Mouse (Mus musculus): ENCODE measurements around the gene Rreb1. TPM values are rescaled to one million over a fixed set of nuclear protein-coding genes. Genes with fewer than 3 reads are reported as not detected.

Rreb1 gene
- polyA plus RNA-seq, 1 experiment from 2014 or later = 2.6 TPM

DNA sequence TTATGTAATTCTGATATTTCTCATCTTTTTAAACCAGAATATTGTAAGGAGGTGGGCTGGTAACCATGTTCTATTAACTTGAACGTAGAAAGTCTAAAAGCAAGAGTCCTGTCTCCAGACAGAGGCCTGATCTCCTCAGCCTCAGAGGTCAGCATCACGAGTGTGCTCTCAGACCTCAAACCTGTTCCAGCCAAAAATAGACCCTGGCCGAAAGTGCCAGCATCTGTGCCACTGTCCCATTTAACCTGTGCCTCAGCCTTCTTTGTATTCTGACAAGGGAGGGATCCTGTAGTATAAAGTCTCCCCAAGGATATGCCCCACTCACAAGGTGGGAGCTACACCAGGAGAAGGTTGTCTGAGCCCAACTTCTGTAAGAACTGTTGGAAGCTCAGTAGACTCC, 148.2 kb downstream of the Rreb1 start:
- ATAC-seq = no peak

DNA sequence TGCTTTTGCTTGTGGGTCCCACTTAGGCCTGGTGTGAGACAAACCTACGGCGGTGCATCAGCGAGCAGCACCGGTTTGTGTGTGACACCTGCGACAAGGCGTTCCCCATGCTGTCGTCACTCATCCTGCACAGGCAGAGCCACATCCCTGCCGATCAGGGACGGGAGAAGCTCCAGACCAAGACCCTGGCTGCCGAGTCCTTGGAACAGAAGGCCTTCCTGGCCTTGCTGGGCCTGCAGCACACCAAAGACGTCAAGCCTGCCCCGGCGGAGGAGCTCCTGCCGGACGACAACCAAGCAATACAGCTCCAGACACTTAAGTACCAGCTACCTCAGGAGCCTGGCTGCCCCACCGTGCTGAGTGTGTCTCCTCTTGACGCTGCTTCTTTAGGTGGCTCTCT, 151.3 kb downstream of the Rreb1 start:
- Histone ChIP-seq H3K4me3 (ENCODE audit: low read depth, low read length) (no peak overlapping the region), H3K27ac (ENCODE audit: low read length) (no peak overlapping the region), H3K4me2 (ENCODE audit: low read length) (no peak overlapping the region), H3K36me3 (ENCODE audit: control insufficient read depth, insufficient read depth, low read length) (no peaks in the 10 kb centered on the region), H3K27me3 (ENCODE audit: control insufficient read depth, insufficient read depth, low read depth, low read length) (no peaks in the 10 kb centered on the region), H3K9me3 (replicated peaks; ENCODE audit: control insufficient read depth, low read length, poor library complexity, severe bottlenecking) (no peaks in the 10 kb centered on the region), H3K9ac (ENCODE audit: low read depth, low read length) (no peak overlapping the region), H3K4me1 (ENCODE audit: control insufficient read depth, insufficient read depth, low read length) (no peaks in the 10 kb centered on the region)
- 92% methylated on average over 17 of the region's 17 CpGs for WGBS
- no peak for ATAC-seq

More for the DNA sequence above, 148.2 kb downstream of the Rreb1 start:
- Histone ChIP-seq H3K4me3 (ENCODE audit: low read depth, low read length) (no peak overlapping the region), H3K9me3 (replicated peaks; ENCODE audit: control insufficient read depth, low read length, poor library complexity, severe bottlenecking) (no peaks in the 10 kb centered on the region), H3K4me2 (ENCODE audit: low read length) (no peak overlapping the region), H3K27ac (ENCODE audit: low read length) (no peak overlapping the region), H3K36me3 (ENCODE audit: control insufficient read depth, insufficient read depth, low read length) (no peaks in the 10 kb centered on the region), H3K9ac (ENCODE audit: low read depth, low read length) (no peak overlapping the region), H3K27me3 (ENCODE audit: control insufficient read depth, insufficient read depth, low read depth, low read length) (no peaks in the 10 kb centered on the region), H3K4me1 (ENCODE audit: control insufficient read depth, insufficient read depth, low read length) (no peaks in the 10 kb centered on the region)
- WGBS = 93% methylated on average over 3 of the region's 3 CpGs

DNA sequence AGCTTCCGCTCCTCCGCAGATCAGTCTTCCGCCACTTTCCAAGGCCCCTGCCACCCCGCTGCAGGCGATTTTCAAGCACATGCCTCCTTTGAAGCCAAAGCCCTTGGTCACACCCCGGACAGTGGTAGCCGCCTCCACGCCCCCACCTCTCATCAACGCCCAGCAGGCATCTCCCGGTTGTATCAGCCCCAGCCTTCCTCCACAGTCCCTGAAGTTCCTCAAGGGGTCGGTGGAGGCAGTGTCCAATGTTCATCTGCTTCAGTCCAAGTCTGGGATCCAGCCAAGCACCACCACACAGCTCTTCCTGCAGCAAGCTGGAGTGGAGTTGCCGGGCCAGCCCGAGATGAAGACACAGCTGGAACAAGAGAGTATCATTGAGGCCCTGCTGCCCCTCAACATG, 151.9 kb downstream of the Rreb1 start:
- no peak for ATAC-seq
- H3K4me3 ChIP-seq (ENCODE audit: low read depth, low read length) = no peak overlapping the region
- H3K9me3 ChIP-seq (replicated peaks; ENCODE audit: control insufficient read depth, low read length, poor library complexity, severe bottlenecking) = no peaks in the 10 kb centered on the region
- H3K27ac ChIP-seq (ENCODE audit: low read length) = no peak overlapping the region
- H3K4me1 ChIP-seq (ENCODE audit: control insufficient read depth, insufficient read depth, low read length) = no peaks in the 10 kb centered on the region
- H3K27me3 ChIP-seq (ENCODE audit: control insufficient read depth, insufficient read depth, low read depth, low read length) = no peaks in the 10 kb centered on the region
- no peak overlapping the region for H3K9ac ChIP-seq (ENCODE audit: low read depth, low read length)
- H3K36me3 ChIP-seq (ENCODE audit: control insufficient read depth, insufficient read depth, low read length) = no peaks in the 10 kb centered on the region
- H3K4me2 ChIP-seq (ENCODE audit: low read length) = no peak overlapping the region
- WGBS = 88% methylated on average over 13 of the region's 13 CpGs

DNA sequence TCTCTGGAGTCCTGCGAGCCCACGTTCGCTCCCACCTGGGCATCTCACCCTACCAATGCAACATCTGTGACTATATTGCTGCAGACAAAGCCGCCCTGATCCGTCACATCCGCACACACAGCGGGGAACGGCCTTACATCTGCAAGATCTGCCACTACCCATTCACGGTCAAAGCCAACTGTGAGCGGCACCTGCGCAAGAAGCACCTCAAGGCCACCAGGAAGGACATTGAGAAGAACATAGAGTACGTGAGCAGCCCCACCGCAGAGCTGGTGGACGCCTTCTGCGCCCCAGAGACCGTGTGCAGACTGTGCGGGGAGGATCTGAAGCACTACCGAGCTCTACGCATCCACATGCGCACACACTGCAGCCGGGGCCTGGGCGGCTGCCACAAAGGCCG, 152.4 kb downstream of the Rreb1 start:
- 94% methylated on average over 23 of the region's 23 CpGs for WGBS
- no peaks in the 10 kb centered on the region for H3K9me3 ChIP-seq (replicated peaks; ENCODE audit: control insufficient read depth, low read length, poor library complexity, severe bottlenecking)
- no peak for ATAC-seq
- no peak overlapping the region for H3K9ac ChIP-seq (ENCODE audit: low read depth, low read length)
- no peak overlapping the region for H3K4me2 ChIP-seq (ENCODE audit: low read length)
- H3K27me3 ChIP-seq (ENCODE audit: control insufficient read depth, insufficient read depth, low read depth, low read length) = no peaks in the 10 kb centered on the region
- H3K36me3 ChIP-seq (ENCODE audit: control insufficient read depth, insufficient read depth, low read length) = no peaks in the 10 kb centered on the region
- no peak overlapping the region for H3K27ac ChIP-seq (ENCODE audit: low read length)
- no peak overlapping the region for H3K4me3 ChIP-seq (ENCODE audit: low read depth, low read length)
- H3K4me1 ChIP-seq (ENCODE audit: control insufficient read depth, insufficient read depth, low read length) = no peaks in the 10 kb centered on the region

DNA sequence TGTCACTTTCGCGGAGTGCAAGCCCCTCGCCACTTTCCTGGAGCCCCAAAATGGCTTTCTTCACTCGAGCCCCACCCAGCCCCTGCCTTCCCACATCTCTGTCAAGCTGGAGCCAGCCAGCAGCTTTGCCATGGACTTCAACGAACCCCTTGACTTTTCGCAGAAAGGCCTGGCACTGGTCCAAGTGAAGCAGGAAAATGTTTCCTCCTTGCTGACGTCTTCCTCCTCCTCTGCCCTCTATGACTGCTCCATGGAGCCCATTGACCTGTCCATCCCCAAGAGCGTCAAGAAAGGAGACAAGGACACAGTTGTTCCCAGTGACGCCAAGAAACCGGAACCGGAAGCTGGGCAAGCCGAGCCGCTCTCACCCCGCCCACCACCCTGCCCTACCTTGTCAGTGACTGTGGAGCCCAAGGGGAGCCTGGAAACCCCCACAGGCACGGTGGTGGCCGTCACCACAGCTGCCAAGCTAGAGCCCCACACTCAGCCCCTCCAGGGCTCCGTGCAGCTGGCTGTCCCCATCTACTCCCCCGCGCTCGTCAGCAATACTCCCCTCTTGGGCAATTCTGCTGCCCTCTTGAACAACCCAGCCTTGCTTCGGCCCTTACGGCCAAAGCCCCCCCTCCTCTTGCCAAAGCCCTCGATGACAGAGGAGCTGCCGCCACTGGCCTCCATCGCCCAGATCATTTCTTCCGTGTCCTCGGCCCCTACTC, 153.2 kb downstream of the Rreb1 start:
- no peak for ATAC-seq

DNA sequence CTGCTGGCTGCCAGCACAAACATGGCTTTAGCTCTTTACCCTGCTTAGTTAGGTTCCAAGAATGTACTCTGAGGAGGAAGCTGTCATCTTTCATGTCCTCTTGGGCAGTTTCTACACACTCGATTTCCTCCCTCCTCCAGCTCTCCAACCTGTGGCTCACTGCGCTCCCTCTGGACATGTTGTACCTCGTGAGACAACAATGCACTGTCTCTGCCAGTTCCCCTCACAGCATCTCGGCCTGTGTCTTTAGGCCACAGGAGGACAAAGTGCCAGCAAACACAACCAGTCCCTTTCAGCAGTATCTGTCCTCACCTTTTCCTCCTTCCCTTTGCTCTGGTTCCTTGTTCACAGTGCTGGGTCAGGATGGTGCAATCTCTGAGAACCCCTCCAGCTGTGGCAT, 155.9 kb downstream of the Rreb1 start:
- H3K9me3 ChIP-seq (replicated peaks; ENCODE audit: control insufficient read depth, low read length, poor library complexity, severe bottlenecking) = 0 out of 2 replicates have a peak, but pooled peaks cover 2% of the 10 kb centered on the region
- no peaks in the 10 kb centered on the region for H3K4me1 ChIP-seq (ENCODE audit: control insufficient read depth, insufficient read depth, low read length)
- no peak overlapping the region for H3K4me2 ChIP-seq (ENCODE audit: low read length)
- no peak overlapping the region for H3K27ac ChIP-seq (ENCODE audit: low read length)
- ATAC-seq = no peak
- H3K27me3 ChIP-seq (ENCODE audit: control insufficient read depth, insufficient read depth, low read depth, low read length) = no peaks in the 10 kb centered on the region
- H3K4me3 ChIP-seq (ENCODE audit: low read depth, low read length) = no peak overlapping the region
- WGBS = 86% methylated on average over 4 of the region's 4 CpGs
- no peaks in the 10 kb centered on the region for H3K36me3 ChIP-seq (ENCODE audit: control insufficient read depth, insufficient read depth, low read length)
- no peak overlapping the region for H3K9ac ChIP-seq (ENCODE audit: low read depth, low read length)

More for the DNA sequence above, 153.2 kb downstream of the Rreb1 start:
- no peaks in the 10 kb centered on the region for H3K36me3 ChIP-seq (ENCODE audit: control insufficient read depth, insufficient read depth, low read length)
- no peaks in the 10 kb centered on the region for H3K4me1 ChIP-seq (ENCODE audit: control insufficient read depth, insufficient read depth, low read length)
- no peaks in the 10 kb centered on the region for H3K27me3 ChIP-seq (ENCODE audit: control insufficient read depth, insufficient read depth, low read depth, low read length)
- no peak overlapping the region for H3K9ac ChIP-seq (ENCODE audit: low read depth, low read length)
- H3K4me2 ChIP-seq (ENCODE audit: low read length) = no peak overlapping the region
- H3K27ac ChIP-seq (ENCODE audit: low read length) = no peak overlapping the region
- WGBS = 75% methylated on average over 27 of the region's 27 CpGs
- H3K9me3 ChIP-seq (replicated peaks; ENCODE audit: control insufficient read depth, low read length, poor library complexity, severe bottlenecking) = no peaks in the 10 kb centered on the region
- no peak overlapping the region for H3K4me3 ChIP-seq (ENCODE audit: low read depth, low read length)

DNA sequence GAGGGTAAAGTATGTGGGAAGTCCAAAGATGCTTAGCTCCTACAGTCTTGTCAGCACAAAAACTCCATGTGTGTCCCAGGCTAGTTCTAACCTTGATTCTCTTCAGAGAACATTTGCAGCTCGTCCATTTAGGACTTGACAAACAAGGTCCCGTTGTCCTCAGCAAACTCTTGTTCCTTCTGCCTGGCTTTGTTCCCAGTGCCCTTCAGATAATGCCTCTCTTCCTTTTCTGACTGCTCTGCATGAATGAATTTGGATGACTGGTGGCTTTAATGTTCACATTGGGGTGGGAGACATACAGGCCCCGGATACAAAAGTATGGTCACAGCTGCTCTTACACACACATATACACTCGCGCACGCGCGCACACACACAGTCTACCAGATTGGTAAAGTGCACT, 156.7 kb downstream of the Rreb1 start:
- Histone ChIP-seq H3K4me3 (ENCODE audit: low read depth, low read length) (no peak overlapping the region), H3K36me3 (ENCODE audit: control insufficient read depth, insufficient read depth, low read length) (no peaks in the 10 kb centered on the region), H3K4me2 (ENCODE audit: low read length) (no peak overlapping the region), H3K27me3 (ENCODE audit: control insufficient read depth, insufficient read depth, low read depth, low read length) (no peaks in the 10 kb centered on the region), H3K27ac (ENCODE audit: low read length) (no peak overlapping the region), H3K4me1 (ENCODE audit: control insufficient read depth, insufficient read depth, low read length) (no peaks in the 10 kb centered on the region), H3K9ac (ENCODE audit: low read depth, low read length) (no peak overlapping the region), H3K9me3 (replicated peaks; ENCODE audit: control insufficient read depth, low read length, poor library complexity, severe bottlenecking) (0 out of 2 replicates have a peak, but pooled peaks cover 4% of the 10 kb centered on the region)
- WGBS = 66% methylated on average over 8 of the region's 8 CpGs
- no peak for ATAC-seq

DNA sequence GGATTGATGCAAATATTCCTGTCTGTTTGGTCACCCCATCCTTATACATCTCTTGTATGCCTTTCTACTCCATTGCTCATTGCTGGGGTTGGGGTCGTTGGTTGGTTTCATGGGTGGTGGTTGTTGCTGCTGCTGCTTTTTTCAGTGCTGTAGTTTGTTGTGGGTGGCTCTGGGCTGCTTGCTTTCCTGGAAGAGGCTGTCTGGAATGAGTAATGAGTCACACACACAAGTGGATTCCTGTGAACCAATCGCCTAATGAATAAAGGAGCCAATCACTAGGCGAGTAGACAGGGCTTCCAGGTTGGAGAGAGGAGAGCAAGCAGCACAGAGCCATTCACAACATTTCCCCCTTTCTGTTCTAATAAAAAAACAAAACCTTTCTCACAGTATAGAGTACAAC, 158.2 kb downstream of the Rreb1 start:
- Histone ChIP-seq H3K4me2 (ENCODE audit: low read length) (no peak overlapping the region), H3K9me3 (replicated peaks; ENCODE audit: control insufficient read depth, low read length, poor library complexity, severe bottlenecking) (0 out of 2 replicates have a peak, but pooled peaks cover 4% of the 10 kb centered on the region), H3K4me3 (ENCODE audit: low read depth, low read length) (no peak overlapping the region), H3K27ac (ENCODE audit: low read length) (no peak overlapping the region), H3K27me3 (ENCODE audit: control insufficient read depth, insufficient read depth, low read depth, low read length) (no peaks in the 10 kb centered on the region), H3K4me1 (ENCODE audit: control insufficient read depth, insufficient read depth, low read length) (no peaks in the 10 kb centered on the region), H3K36me3 (ENCODE audit: control insufficient read depth, insufficient read depth, low read length) (no peaks in the 10 kb centered on the region), H3K9ac (ENCODE audit: low read depth, low read length) (no peak overlapping the region)
- no peak for ATAC-seq
- WGBS = 85% methylated on average over 3 of the region's 3 CpGs

DNA sequence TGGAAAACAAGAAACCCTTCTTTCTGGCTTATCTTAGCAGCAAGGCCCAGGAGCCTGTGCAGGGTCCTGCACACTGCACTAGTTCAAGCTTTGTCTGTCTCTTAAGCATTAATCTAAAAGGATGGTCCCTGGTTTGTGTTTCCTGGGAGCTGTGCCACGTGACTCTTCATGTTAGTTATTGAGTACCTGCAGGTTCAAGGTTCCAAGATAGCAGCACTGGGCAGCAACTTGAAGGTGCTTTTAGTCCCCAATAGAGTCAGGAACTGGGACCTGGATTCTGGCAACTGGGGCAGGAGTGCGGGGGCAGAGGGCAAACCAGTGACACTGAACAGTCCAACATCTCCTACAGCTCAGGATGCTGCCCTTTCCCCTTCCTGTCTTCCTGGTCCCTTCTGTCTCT, 162.0 kb downstream of the Rreb1 start:
- 84% methylated on average over 2 of the region's 2 CpGs for WGBS
- 0 out of 2 replicates have a peak, but pooled peaks cover 4% of the 10 kb centered on the region for H3K9me3 ChIP-seq (replicated peaks; ENCODE audit: control insufficient read depth, low read length, poor library complexity, severe bottlenecking)
- H3K4me2 ChIP-seq (ENCODE audit: low read length) = no peak overlapping the region
- H3K27me3 ChIP-seq (ENCODE audit: control insufficient read depth, insufficient read depth, low read depth, low read length) = no peaks in the 10 kb centered on the region
- no peak overlapping the region for H3K4me3 ChIP-seq (ENCODE audit: low read depth, low read length)
- H3K36me3 ChIP-seq (ENCODE audit: control insufficient read depth, insufficient read depth, low read length) = no peaks in the 10 kb centered on the region
- no peak for ATAC-seq
- no peak overlapping the region for H3K9ac ChIP-seq (ENCODE audit: low read depth, low read length)
- no peaks in the 10 kb centered on the region for H3K4me1 ChIP-seq (ENCODE audit: control insufficient read depth, insufficient read depth, low read length)
- no peak overlapping the region for H3K27ac ChIP-seq (ENCODE audit: low read length)
